Mouse (Mus musculus) heart, embryonic 14.5 days (tissue): ENCODE data around the gene Tec. TPM values are rescaled to one million over a fixed set of nuclear protein-coding genes. Genes with fewer than 3 reads are reported as not detected.
A peak's percentile ranks its signal among the peaks of the same experiment; 100 is the strongest.

Source experiments
- ATAC-seq: fragments of 200-750 bp; cut with Nextera tagmentation; 2 replicates; pipeline ENCODE4 v1.8.0; 2017; ENCODE audit warnings: low read depth, moderate TSS enrichment; ENCODE audit not compliant: insufficient number of reproducible peaks, insufficient read depth, low FRiP score
- H3K27ac ChIP-seq, 2 experiments: fragments of 200-500 bp in 1 of 2; fragments of 300-500 bp in 1 of 2; sonication (generic) in 1 of 2; replicated peaks in 1 of 2; 2 replicates each; pipeline ENCODE4 v1.5.1; 2012 to 2014; ENCODE audit warnings: low read depth in 2 of 2, low read length in 2 of 2, control low read depth in 1 of 2, mild to moderate bottlenecking in 1 of 2, mixed read lengths in 1 of 2; ENCODE audit not compliant: control insufficient read depth in 1 of 2, insufficient read depth in 1 of 2
- H3K27me3 ChIP-seq: fragments of 300-500 bp; sonication (generic); 2 replicates; pipeline ENCODE4 v1.6.1; 2014; ENCODE audit warnings: mild to moderate bottlenecking, low read length, control low read depth; ENCODE audit not compliant: control insufficient read depth, insufficient read depth
- H3K36me3 ChIP-seq: fragments of 300-500 bp; sonication (generic); 2 replicates; pipeline ENCODE4 v1.6.1; 2014; ENCODE audit warnings: mild to moderate bottlenecking, control low read depth, low read length, mixed read lengths; ENCODE audit not compliant: control insufficient read depth, insufficient read depth
- H3K4me1 ChIP-seq, 2 experiments: fragments of 200-500 bp in 1 of 2; fragments of 300-500 bp in 1 of 2; sonication (generic) in 1 of 2; 2 replicates each; pipeline ENCODE4 v1.6.1; 2012 to 2014; ENCODE audit warnings: low read length in 2 of 2, control low read depth in 1 of 2, mixed read lengths in 1 of 2; ENCODE audit not compliant: control insufficient read depth in 2 of 2, insufficient read depth in 2 of 2
- H3K4me2 ChIP-seq: fragments of 300-500 bp; sonication (generic); 2 replicates; pipeline ENCODE4 v1.6.1; 2014; ENCODE audit warnings: mild to moderate bottlenecking, low read length
- H3K4me3 ChIP-seq, 2 experiments: fragments of 200-500 bp in 1 of 2; fragments of 300-500 bp in 1 of 2; sonication (generic) in 1 of 2; 2 replicates each; pipeline ENCODE4 v1.5.1; 2012 to 2014; ENCODE audit warnings: low read length in 2 of 2, mild to moderate bottlenecking in 2 of 2, control low read depth in 1 of 2, low read depth in 1 of 2, moderate library complexity in 1 of 2; ENCODE audit not compliant: control insufficient read depth in 1 of 2, insufficient read depth in 1 of 2
- H3K9ac ChIP-seq: fragments of 300-500 bp; sonication (generic); 2 replicates; pipeline ENCODE4 v1.6.1; 2014; ENCODE audit warnings: mild to moderate bottlenecking, low read length
- H3K9me3 ChIP-seq: fragments of 300-500 bp; sonication (generic); 2 replicates; pipeline ENCODE4 v1.6.1; 2016; ENCODE audit warnings: low read length, control low read depth; ENCODE audit not compliant: control insufficient read depth
- WGBS: fragments of 180-500 bp; shearing (Covaris S2); extraction: QIAGEN DNeasy Blood & Tissue Kit; methylation state at CpG from one replicate; pipeline ENCODE4 v1.1.7; 2014; 5-methylcytosine and 5-hydroxymethylcytosine counted together
- polyA plus RNA-seq: library from polyadenylated mRNA; unstranded; fragments of >200 nt; fragmentation: Nextera tagmentation; extraction: Ambion mirVana; gene quantifications from 2 replicates; pipeline ENCODE4 v1.2.1, GENCODE M21; 2014

Gene Tec
- polyA plus RNA-seq, 1 experiment from 2014 or later: 17.7 TPM

GRCm38 (mm10) chr5:72910373-72910772 lies 42.1 kb upstream of the Tec start:
- peaks cover 16 to 19% of the 10 kb centered on the region in 2 experiments for H3K4me1 ChIP-seq
- ATAC-seq: no peak
- H3K9ac ChIP-seq: no peak overlapping the region
- H3K4me3 ChIP-seq: no peak overlapping the region
- H3K9me3 ChIP-seq: no peaks in the 10 kb centered on the region
- no peaks in the 10 kb centered on the region for H3K36me3 ChIP-seq
- 79% methylated on average over 1 of the region's 1 CpGs for WGBS
- H3K27me3 ChIP-seq: no peaks in the 10 kb centered on the region
- no peak overlapping the region for H3K4me2 ChIP-seq
- H3K27ac ChIP-seq: no peak overlapping the region

GRCm38 (mm10) chr5:72909363-72909762 lies 41.1 kb upstream of the Tec start:
- H3K9ac ChIP-seq: no peak overlapping the region
- WGBS: 54% methylated on average over 4 of the region's 4 CpGs
- H3K4me1 ChIP-seq: peaks cover 17 to 26% of the 10 kb centered on the region in 2 experiments
- ATAC-seq: no peak
- no peak overlapping the region for H3K4me3 ChIP-seq
- no peaks in the 10 kb centered on the region for H3K36me3 ChIP-seq
- H3K27me3 ChIP-seq: no peaks in the 10 kb centered on the region
- no peak overlapping the region for H3K4me2 ChIP-seq
- no peaks in the 10 kb centered on the region for H3K9me3 ChIP-seq
- H3K27ac ChIP-seq: no peak overlapping the region

- H3K9ac ChIP-seq: no peak overlapping the region
- H3K4me1 ChIP-seq: peaks cover 20 to 29% of the 10 kb centered on the region in 2 experiments
- no peaks in the 10 kb centered on the region for H3K27me3 ChIP-seq
- WGBS: 60% methylated on average over 8 of the region's 8 CpGs
- H3K4me2 ChIP-seq: no peak overlapping the region
- no peak overlapping the region for H3K27ac ChIP-seq
- no peak overlapping the region for H3K4me3 ChIP-seq
- ATAC-seq: no peak
- no peaks in the 10 kb centered on the region for H3K9me3 ChIP-seq
- no peaks in the 10 kb centered on the region for H3K36me3 ChIP-seq
Measured at GRCm38 (mm10) chr5:72908324-72908936, 40.1 kb upstream of the Tec start.

- H3K9me3 ChIP-seq: no peaks in the 10 kb centered on the region
- ATAC-seq: no peak
- no peak overlapping the region for H3K9ac ChIP-seq
- peaks cover 19 to 31% of the 10 kb centered on the region in 2 experiments for H3K4me1 ChIP-seq
- no peaks in the 10 kb centered on the region for H3K27me3 ChIP-seq
- H3K4me3 ChIP-seq: no peak overlapping the region
- WGBS: 77% methylated on average over 6 of the region's 6 CpGs
- no peak overlapping the region for H3K27ac ChIP-seq
- H3K36me3 ChIP-seq: no peaks in the 10 kb centered on the region
- no peak overlapping the region for H3K4me2 ChIP-seq
Measured at GRCm38 (mm10) chr5:72907402-72907801, 39.1 kb upstream of the Tec start.

- H3K27me3 ChIP-seq: no peaks in the 10 kb centered on the region
- no peak overlapping the region for H3K4me3 ChIP-seq
- peak overlapping the region; percentile 92 to 96 for H3K27ac ChIP-seq
- peak overlapping the region; percentile 49 for H3K4me2 ChIP-seq
- H3K36me3 ChIP-seq: no peaks in the 10 kb centered on the region
- H3K9me3 ChIP-seq: no peaks in the 10 kb centered on the region
- no peak overlapping the region; the same call in 1 of the 2 replicates for H3K9ac ChIP-seq
- peak; percentile 85 for ATAC-seq
- peaks cover 23 to 40% of the 10 kb centered on the region in 2 experiments for H3K4me1 ChIP-seq
- 50% methylated on average over 18 of the region's 18 CpGs for WGBS
Measured at GRCm38 (mm10) chr5:72904903-72905790, 36.9 kb upstream of the Tec start.

GRCm38 (mm10) chr5:72902876-72903516 lies 34.7 kb upstream of the Tec start:
- ATAC-seq: no peak
- no peaks in the 10 kb centered on the region for H3K9me3 ChIP-seq
- WGBS: 64% methylated on average over 3 of the region's 3 CpGs
- peaks cover 22 to 35% of the 10 kb centered on the region in 2 experiments for H3K4me1 ChIP-seq
- no peak overlapping the region for H3K4me3 ChIP-seq
- no peaks in the 10 kb centered on the region for H3K27me3 ChIP-seq
- H3K4me2 ChIP-seq: no peak overlapping the region
- peak overlapping the region; percentile 66 to 69; a peak in 3 of 4 replicates for H3K27ac ChIP-seq
- no peak overlapping the region for H3K9ac ChIP-seq
- no peaks in the 10 kb centered on the region for H3K36me3 ChIP-seq

- no peak for ATAC-seq
- Histone ChIP-seq H3K9me3 (no peaks in the 10 kb centered on the region), H3K36me3 (no peaks in the 10 kb centered on the region), H3K27me3 (no peaks in the 10 kb centered on the region), H3K9ac (no peak overlapping the region), H3K27ac (peak overlapping the region in 1 of 2 experiments; percentile 69; a peak in 3 of 4 replicates), H3K4me3 (no peak overlapping the region), H3K4me2 (no peak overlapping the region), H3K4me1 (peaks cover 21 to 41% of the 10 kb centered on the region in 2 experiments)
- 78% methylated on average over 3 of the region's 3 CpGs for WGBS
Measured at GRCm38 (mm10) chr5:72902312-72902711, 34.0 kb upstream of the Tec start.
